Mouse (Mus musculus) embryonic fibroblast, embryonic 13.5 days (primary cell): ENCODE data around the gene Cacna1d.

Experiments
- CTCF ChIP-seq: IDR thresholded peaks from 2 replicates; pipeline ENCODE4 v1.5.1; 2011; ENCODE audit warnings: mild to moderate bottlenecking, control low read depth, low read length, moderate library complexity, borderline replicate concordance; ENCODE audit not compliant: insufficient read depth
- POLR2A ChIP-seq: IDR thresholded peaks from 2 replicates; pipeline ENCODE4 v1.6.1; 2011; ENCODE audit warnings: low read depth, mild to moderate bottlenecking, control low read depth, low read length, moderate library complexity

- TF ChIP-seq CTCF (no peak), POLR2A (no peak)
These were observed 62.5 kb downstream of the Cacna1d start for GRCm38 (mm10) chr14:30428757-30429156.
